Mouse (Mus musculus) ES-Bruce4 (cell line): ENCODE measurements around the gene Thrap3. TPM values are rescaled to one million over a fixed set of nuclear protein-coding genes. Genes with fewer than 3 reads are reported as not detected.
"Not testable (repeated sequence)": the region's sequence is repeated elsewhere in the genome, so short reads cannot be mapped to it uniquely, and the experiment has no call there.

Experiments used
- H3K27ac ChIP-seq: 2 replicates; pipeline ENCODE4 v1.5.1; 2012; ENCODE audit warnings: low read length, inconsistent platforms; ENCODE audit not compliant: insufficient read depth
- H3K27me3 ChIP-seq: 2 replicates; pipeline ENCODE4 v1.6.1; 2012; ENCODE audit warnings: mild to moderate bottlenecking, low read length, inconsistent platforms; ENCODE audit not compliant: control insufficient read depth, poor library complexity, insufficient read depth, severe bottlenecking
- H3K36me3 ChIP-seq: 2 replicates; pipeline ENCODE4 v1.6.1; 2012; ENCODE audit warnings: inconsistent platforms, mild to moderate bottlenecking, low read length, moderate library complexity; ENCODE audit not compliant: control insufficient read depth, poor library complexity, insufficient read depth, severe bottlenecking
- H3K4me1 ChIP-seq: one replicate; pipeline ENCODE4 v1.8.1; 2011; ENCODE audit warnings: low read length; ENCODE audit not compliant: control insufficient read depth, insufficient read depth
- H3K4me3 ChIP-seq: 2 replicates; pipeline ENCODE4 v1.5.1; 2011; ENCODE audit warnings: low read depth, mild to moderate bottlenecking, low read length
- H3K9ac ChIP-seq: 2 replicates; pipeline ENCODE4 v1.6.1; 2012; ENCODE audit warnings: low read depth, mild to moderate bottlenecking, inconsistent platforms; ENCODE audit not compliant: poor library complexity, severe bottlenecking
- H3K9me3 ChIP-seq: replicated peaks from 2 replicates; pipeline ENCODE4 v1.6.1; 2012; ENCODE audit warnings: mild to moderate bottlenecking, low read length, inconsistent platforms; ENCODE audit not compliant: control insufficient read depth, poor library complexity, insufficient read depth, severe bottlenecking
- CTCF ChIP-seq: IDR thresholded peaks from one replicate; pipeline ENCODE4 v1.8.1; 2011; ENCODE audit warnings: low read depth, low read length
- EP300 ChIP-seq: IDR thresholded peaks from 2 replicates; pipeline ENCODE4 v1.6.1; 2011; ENCODE audit warnings: low read depth, low read length; ENCODE audit not compliant: insufficient read depth
- POLR2A ChIP-seq: IDR thresholded peaks from one replicate; pipeline ENCODE4 v1.8.1; 2011; ENCODE audit warnings: low read length; ENCODE audit not compliant: insufficient read depth
- polyA plus RNA-seq: library from polyadenylated mRNA; stranded (reverse); fragments of >200 nt; gene quantifications from 2 replicates; pipeline ENCODE4 v1.2.4, GENCODE M21; 2011; ENCODE audit warnings: low read depth; ENCODE audit not compliant: missing spikeins, insufficient read depth, insufficient read length

Thrap3 gene
- polyA plus RNA-seq, 1 experiment, result 495 TPM

GRCm38 (mm10) chr4:126181170-126181957 is 21.2 kb downstream of the Thrap3 start:
- Histone ChIP-seq H3K4me3 (no peak overlapping the region), H3K27me3 (no peaks in the 10 kb centered on the region), H3K4me1 (peaks cover 1% of the 10 kb centered on the region), H3K27ac (no peak overlapping the region), H3K9me3 (no peaks in the 10 kb centered on the region), H3K9ac (no peak overlapping the region), H3K36me3 (peaks cover 77% of the 10 kb centered on the region)
- no peak for TF ChIP-seq POLR2A
- no peak for TF ChIP-seq EP300
- TF ChIP-seq CTCF, result peak; percentile 74

GRCm38 (mm10) chr4:126175980-126176379 is 26.6 kb downstream of the Thrap3 start:
- not testable (repeated sequence) for H3K4me3 ChIP-seq, H3K27me3 ChIP-seq, H3K27ac ChIP-seq, H3K9ac ChIP-seq, H3K4me1 ChIP-seq, H3K9me3 ChIP-seq
- peaks cover 91% of the 10 kb centered on the region for H3K36me3 ChIP-seq

- no peak overlapping the region for H3K27ac ChIP-seq
- no peaks in the 10 kb centered on the region for H3K4me1 ChIP-seq
- TF ChIP-seq CTCF (no peak), EP300 (no peak), POLR2A (no peak)
- H3K4me3 ChIP-seq, result no peak overlapping the region
- H3K9me3 ChIP-seq, result no peaks in the 10 kb centered on the region
- peaks cover 91% of the 10 kb centered on the region for H3K36me3 ChIP-seq
- H3K27me3 ChIP-seq, result no peaks in the 10 kb centered on the region
- no peak overlapping the region for H3K9ac ChIP-seq
Observed at GRCm38 (mm10) chr4:126173800-126174199, 28.8 kb downstream of the Thrap3 start.

- not testable (repeated sequence) for H3K9me3 ChIP-seq, H3K27me3 ChIP-seq, H3K9ac ChIP-seq, H3K4me3 ChIP-seq, H3K4me1 ChIP-seq
- Histone ChIP-seq H3K36me3 (peaks cover 84% of the 10 kb centered on the region), H3K27ac (peak overlapping the region; percentile 47; the same call in 1 of the 2 replicates)
Observed at GRCm38 (mm10) chr4:126170737-126171136, 31.8 kb downstream of the Thrap3 start.

- H3K27ac ChIP-seq, result no peak overlapping the region
- H3K4me3 ChIP-seq, result no peak overlapping the region
- no peaks in the 10 kb centered on the region for H3K4me1 ChIP-seq
- no peak for TF ChIP-seq CTCF
- no peak for TF ChIP-seq POLR2A
- no peak for TF ChIP-seq EP300
- peaks cover 65% of the 10 kb centered on the region for H3K36me3 ChIP-seq
- no peaks in the 10 kb centered on the region for H3K27me3 ChIP-seq
- no peaks in the 10 kb centered on the region for H3K9me3 ChIP-seq
- no peak overlapping the region for H3K9ac ChIP-seq
Observed at GRCm38 (mm10) chr4:126168851-126169250, 33.7 kb downstream of the Thrap3 start.

GRCm38 (mm10) chr4:126166084-126166483 is 36.5 kb downstream of the Thrap3 start:
- Histone ChIP-seq H3K27ac (peak overlapping the region; percentile 67), H3K9me3 (no peaks in the 10 kb centered on the region), H3K27me3 (no peaks in the 10 kb centered on the region), H3K4me3 (no peak overlapping the region), H3K9ac (no peak overlapping the region), H3K36me3 (peaks cover 40% of the 10 kb centered on the region), H3K4me1 (peaks cover 2% of the 10 kb centered on the region)
- no peak for TF ChIP-seq EP300
- TF ChIP-seq CTCF, result no peak
- no peak for TF ChIP-seq POLR2A

GRCm38 (mm10) chr4:126165092-126165491 is 37.5 kb downstream of the Thrap3 start:
- not testable (repeated sequence) for H3K9ac ChIP-seq, H3K27me3 ChIP-seq, H3K4me1 ChIP-seq, H3K4me3 ChIP-seq, H3K9me3 ChIP-seq, H3K27ac ChIP-seq
- H3K36me3 ChIP-seq, result peaks cover 32% of the 10 kb centered on the region
